Mouse (Mus musculus) spleen, adult 10 weeks (tissue): ENCODE data around the gene Tmem213. TPM values are rescaled to one million over a fixed set of nuclear protein-coding genes. Genes with fewer than 3 reads are reported as not detected.

Source experiments
- polyA plus RNA-seq: library from polyadenylated mRNA; stranded (reverse); fragments of 350-450 nt; fragmentation: Illumina TruSeq; extraction: RNeasy Lipid Tissue Mini Kit (QIAGEN cat#74804); gene quantifications from one replicate; pipeline ENCODE4 v1.2.3, GENCODE M21; 2015; ENCODE audit warnings: low replicate concordance; ENCODE audit not compliant: insufficient read depth

The Tmem213 gene
- polyA plus RNA-seq = not detected

DNA sequence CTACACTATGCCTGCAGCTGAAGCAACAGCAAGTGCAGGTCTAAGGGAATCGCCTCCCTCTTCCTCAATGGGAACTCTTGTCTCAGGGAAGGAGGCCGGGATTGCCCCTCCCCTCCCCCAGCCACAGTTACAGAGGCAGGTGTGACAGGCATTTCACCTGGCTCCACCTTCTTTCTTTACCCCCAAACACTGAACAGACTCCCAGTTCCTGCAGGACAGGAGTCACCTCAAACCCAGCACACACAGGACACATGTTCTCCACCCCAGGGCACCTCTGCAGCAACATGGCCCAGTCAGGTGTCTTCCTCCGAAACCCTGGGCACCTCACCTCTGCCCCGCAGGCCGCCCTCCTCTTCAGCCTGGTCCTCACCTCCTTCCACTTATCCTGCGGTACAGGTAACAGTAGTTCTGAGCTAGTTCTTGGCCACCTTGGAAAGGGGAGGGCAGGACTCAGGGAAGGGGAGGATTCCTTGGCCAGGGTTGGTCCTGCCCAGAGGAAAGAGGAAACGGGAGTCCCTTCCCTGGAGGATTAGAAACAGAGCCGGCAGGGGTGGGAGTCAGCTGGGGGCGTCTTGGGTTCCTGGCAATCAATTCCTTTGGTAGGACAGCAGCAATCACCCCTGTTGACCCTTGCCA, at the start of gene Tmem213:
Gene Tmem213, plus strand, starts transcription at position 96 of the 636 bp plus-strand sequence.

GRCm38 (mm10) chr6:38124207-38124835, 15.3 kb downstream of the Tmem213 start, which contains the start of gene Atp6v0a4:
Gene Atp6v0a4 (minus strand): TSS chr6:38124586.

Other genes starting within 250 kb of the Tmem213 start
- 58.7 TPM for gene Trim24, start 238.4 kb upstream of the Tmem213 start, polyA plus RNA-seq
- 0.08 TPM for gene Svopl, start 62.3 kb upstream of the Tmem213 start, polyA plus RNA-seq
- 0.44 TPM for gene Atp6v0a4, start 15.3 kb downstream of the Tmem213 start, polyA plus RNA-seq
- 0.33 TPM for gene D630045J12Rik, start 144.8 kb downstream of the Tmem213 start, polyA plus RNA-seq
- 3.9 TPM for gene Zc3hav1l, start 190.0 kb downstream of the Tmem213 start, polyA plus RNA-seq
- 149 TPM for gene Zc3hav1, start 245.3 kb downstream of the Tmem213 start, polyA plus RNA-seq